In the genomic region with DNA sequence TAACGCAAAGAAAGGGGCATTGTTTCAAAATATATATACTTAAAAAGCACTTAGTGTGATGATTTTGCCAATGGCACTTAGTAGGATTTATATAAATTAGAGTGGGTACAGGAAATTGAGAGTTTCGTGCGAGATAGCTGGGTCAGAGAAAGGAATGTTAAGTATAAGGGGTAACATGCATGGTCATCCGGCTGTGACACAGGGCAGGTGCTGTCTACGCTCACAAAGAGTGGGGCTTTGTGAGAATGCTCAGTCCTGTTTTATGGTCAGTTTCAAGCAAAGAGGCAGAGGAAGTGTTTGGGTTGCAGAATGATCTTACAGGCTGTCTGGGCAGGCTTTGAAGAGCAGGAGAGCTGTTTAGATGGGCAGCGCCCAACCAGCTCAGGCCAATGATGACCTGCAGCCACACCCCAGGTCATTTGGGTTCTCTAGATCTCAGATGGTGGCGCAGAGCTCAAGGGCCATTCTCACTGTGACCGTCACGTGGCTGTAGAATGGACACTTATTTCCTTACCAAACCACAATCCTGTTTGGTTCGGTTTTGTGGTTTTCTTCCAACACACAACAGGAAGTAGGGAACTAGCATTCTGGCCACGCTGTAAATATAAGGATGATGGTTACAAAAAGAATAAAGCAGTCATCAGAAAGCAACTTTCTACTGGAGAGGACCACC, we compare ENCODE assay signal across 17 mouse cellular contexts. TPM values are rescaled to one million over a fixed set of nuclear protein-coding genes. Genes with fewer than 3 reads are reported as not detected.
DNase-seq lines count a peak whose midpoint lies in the region; ATAC-seq lines count a peak whose summit lies in the region.
"Had no signal": no experiment of that assay in that cellular context is flagged by ENCODE, and none has a peak within 500 bp of the region (broad histone marks: within the 10 kb centered on the region; RNA-seq: fewer than 3 reads in every experiment).

No protein-coding gene starts in this region.

- peak overlapping the region; percentile 44; the same call in 1 of the 2 replicates for H3K27ac ChIP-seq in kidney, embryonic 14.5 days (ENCODE audit: low read depth, low read length)
- no peak overlapping the region for H3K27ac ChIP-seq in hindbrain, embryonic 10.5 days
- H3K27ac ChIP-seq: heart, embryonic 13.5 days; limb, embryonic 12.5 days; lung, embryonic 15.5 days had no signal

- H3K4me2 ChIP-seq in kidney, embryonic 14.5 days (replicated peaks; ENCODE audit: low read depth, low read length): no peak overlapping the region; the same call in 1 of the 2 replicates
- H3K4me2 ChIP-seq: heart, embryonic 13.5 days; limb, embryonic 12.5 days; lung, embryonic 15.5 days had no signal

- no peak for DNase-seq in kidney, postnatal 36 days
- peak; percentile 42 for DNase-seq in lung, postnatal 25 days (ENCODE audit: low spot score)
- no peak for DNase-seq in lung, postnatal 4 days
- peak; percentile 5 for DNase-seq in splenic B cell, adult 2 months (ENCODE audit: low read depth, low spot score)
- no peak for DNase-seq in hindbrain, embryonic 10.5 days (ENCODE audit: low spot score)
- DNase-seq: cerebellum, adult 9-11 months; embryo, embryonic 11 days; gastrocnemius, postnatal 25 days; kidney, adult 8-10 months; layer of hippocampus, adult 9-11 months; spleen, adult 18-20 months had no signal

- no peak for ATAC-seq in kidney, embryonic 14.5 days (ENCODE audit: low FRiP score, low TSS enrichment)
- peak; percentile 51 for ATAC-seq in granulocyte monocyte progenitor cell, adult 5-6 weeks (replicated peaks; ENCODE audit: poor library complexity, severe bottlenecking)

- H3K9ac ChIP-seq in kidney, embryonic 14.5 days (ENCODE audit: low read depth, low read length): no peak overlapping the region
- H3K9ac ChIP-seq: heart, embryonic 13.5 days; limb, embryonic 12.5 days; lung, embryonic 15.5 days had no signal

- H3K9me3 ChIP-seq in kidney, embryonic 14.5 days (ENCODE audit: control insufficient read depth, low read length): no peaks in the 10 kb centered on the region
- no peaks in the 10 kb centered on the region for H3K9me3 ChIP-seq in hindbrain, embryonic 10.5 days
- H3K9me3 ChIP-seq: G1E; heart, embryonic 13.5 days; limb, embryonic 12.5 days; lung, embryonic 15.5 days had no signal

- H3K4me1 ChIP-seq in kidney, embryonic 14.5 days (ENCODE audit: control insufficient read depth, insufficient read depth, low read length): peaks cover 21% of the 10 kb centered on the region
- H3K4me1 ChIP-seq in hindbrain, embryonic 10.5 days (replicated peaks): peaks cover 29% of the 10 kb centered on the region; the same call in 1 of the 2 replicates

- H3K36me3 ChIP-seq in kidney, embryonic 14.5 days (ENCODE audit: control insufficient read depth, insufficient read depth, low read length): no peaks in the 10 kb centered on the region
- H3K36me3 ChIP-seq in splenic B cell, adult 2 months (ENCODE audit: control insufficient read depth, insufficient read depth, low read length, poor library complexity, severe bottlenecking): no peaks in the 10 kb centered on the region
- H3K36me3 ChIP-seq in hindbrain, embryonic 10.5 days: no peaks in the 10 kb centered on the region
- H3K36me3 ChIP-seq: limb, embryonic 12.5 days; lung, embryonic 15.5 days had no signal

- WGBS in kidney, embryonic 14.5 days: 46% methylated on average over 11 of the region's 11 CpGs
- 80% methylated on average over 11 of the region's 11 CpGs for WGBS in hindbrain, embryonic 10.5 days

- no peak overlapping the region for H3K4me3 ChIP-seq in kidney, embryonic 14.5 days (ENCODE audit: low read length)
- H3K4me3 ChIP-seq in hindbrain, embryonic 10.5 days: no peak overlapping the region
- H3K4me3 ChIP-seq: heart, embryonic 13.5 days; limb, embryonic 12.5 days; lung, embryonic 15.5 days had no signal

- H3K27me3 ChIP-seq in kidney, embryonic 14.5 days (ENCODE audit: control insufficient read depth, insufficient read depth, low read length): no peaks in the 10 kb centered on the region
- no peaks in the 10 kb centered on the region for H3K27me3 ChIP-seq in splenic B cell, adult 2 months (ENCODE audit: control insufficient read depth, insufficient read depth, low read length, poor library complexity, severe bottlenecking)
- H3K27me3 ChIP-seq in hindbrain, embryonic 10.5 days (ENCODE audit: insufficient read depth, poor library complexity, severe bottlenecking): no peaks in the 10 kb centered on the region
- H3K27me3 ChIP-seq: heart, embryonic 13.5 days; limb, embryonic 12.5 days; lung, embryonic 15.5 days had no signal

RNA-seq across cellular contexts. Expression of a gene that starts 37.4 kb away (rescaled TPM):
- polyA plus RNA-seq in kidney, embryonic 14.5 days (2014; fragmentation: Nextera tagmentation; extraction: Ambion mirVana): 9.8 and 15.7 TPM in 2 replicates
- total RNA-seq in granulocyte monocyte progenitor cell, adult 5-6 weeks (2014; fragmentation: Nextera tagmentation): 66.1 and 82.8 TPM in 2 replicates
- total RNA-seq in granulocyte monocyte progenitor cell, adult 5-6 weeks (2017): 71.7 and 77.0 TPM in 2 replicates
- polyA plus RNA-seq in hindbrain, embryonic 10.5 days (2016; fragmentation: Nextera tagmentation; extraction: Ambion mirVana): 7.4 and 9.4 TPM in 2 replicates

Comparison
In these comparisons a context has a peak if more than half of its experiments do, and no peak if none do; other contexts are left out.
1. DNase-seq: peak in lung, postnatal 25 days (single experiment) and splenic B cell, adult 2 months (single experiment); none in kidney, postnatal 36 days (0 of 2), lung, postnatal 4 days (0 of 2) and hindbrain, embryonic 10.5 days (single experiment).